Mouse (Mus musculus): ENCODE measurements around the gene Pgk1.

Gene Pgk1

GRCm38 (mm10) chrX:106209100-106209499, 22.2 kb downstream of the Pgk1 start:
- no peak for DNase-seq (ENCODE audit: extremely low read depth, insufficient read length, low spot score)

DNA sequence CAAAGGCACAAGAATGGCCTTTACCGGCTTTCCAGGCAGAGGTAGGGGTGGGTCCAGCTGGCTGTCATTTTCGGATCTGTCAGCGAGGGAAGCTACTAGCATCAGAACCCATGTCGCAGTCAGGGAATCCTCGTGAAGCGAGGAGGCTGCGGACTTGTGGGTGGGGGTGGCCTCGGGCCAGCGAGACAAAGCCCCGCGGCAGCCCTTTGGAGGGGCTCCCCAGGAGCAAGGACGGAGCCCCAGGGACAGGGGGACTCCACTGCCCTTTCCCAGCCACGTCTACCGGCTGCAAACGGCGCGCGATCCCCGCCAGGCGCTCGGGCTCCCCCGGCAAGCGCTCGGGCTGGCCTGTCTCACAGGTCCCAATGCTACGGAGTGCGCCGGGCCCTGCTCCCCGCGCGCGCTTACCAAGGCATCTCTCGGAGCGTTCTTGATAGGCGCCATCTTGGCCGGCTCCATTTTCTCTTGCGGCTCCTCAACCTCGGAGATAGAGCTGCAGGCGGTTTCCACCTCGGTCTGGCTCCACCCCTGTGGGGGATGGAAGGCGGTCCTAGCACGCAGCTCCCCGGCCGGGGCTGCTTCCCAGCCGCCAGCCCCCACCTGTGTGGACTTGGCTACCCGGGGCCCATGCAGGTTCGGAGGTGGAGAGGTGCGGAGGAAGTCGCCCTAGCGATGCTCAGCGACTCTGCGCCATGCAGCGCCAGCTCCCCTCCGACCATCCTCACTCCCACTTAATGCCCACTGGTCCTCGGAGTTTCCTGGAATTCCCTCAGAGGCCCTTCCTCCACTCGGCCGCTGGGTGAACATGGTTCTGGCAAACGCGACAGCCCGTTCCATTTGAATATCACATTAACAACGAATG, 32.5 kb downstream of the Pgk1 start:
- DNase-seq (ENCODE audit: extremely low read depth, insufficient read length, low spot score) = no peak

DNA sequence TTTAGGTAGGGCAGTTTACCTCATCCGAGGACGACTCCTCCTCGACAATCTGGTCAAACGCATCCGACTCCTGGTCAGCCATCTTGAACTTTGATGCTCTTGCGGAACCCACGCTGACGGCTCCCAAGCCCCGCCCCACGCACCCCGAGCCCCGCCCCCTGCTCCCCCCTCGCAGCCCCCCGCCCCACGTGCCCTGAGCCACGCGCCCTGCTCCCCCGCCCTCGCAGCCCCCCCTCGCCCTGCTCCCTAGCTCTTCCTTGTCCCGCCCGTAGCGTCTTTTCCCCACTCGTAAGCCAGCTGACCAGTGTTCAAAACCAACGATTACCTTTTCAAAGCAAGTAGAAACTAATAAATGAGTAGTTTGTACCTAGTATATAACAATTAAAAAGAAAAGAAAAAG, 34.2 kb downstream of the Pgk1 start, which contains the start of gene Taf9b:
Taf9b (minus strand) TSS at position 101 of the 400 bp plus-strand sequence.
- no peak for DNase-seq (ENCODE audit: extremely low read depth, insufficient read length, low spot score)
